Mouse (Mus musculus): Measurements from ENCODE around the gene Clip3. TPM values are rescaled to one million over a fixed set of nuclear protein-coding genes. Genes with fewer than 3 reads are reported as not detected.

Gene Clip3
- polyA plus RNA-seq, 1 experiment from 2014 or later: 52.5 TPM

Other genes with a start within 250 kb of the Clip3 start
- gene Zfp14, start 240.3 kb upstream of the Clip3 start, polyA plus RNA-seq (2014; fragmentation: Nextera tagmentation; extraction: Ambion mirVana): 4.6 and 5.8 TPM in 2 replicates
- 3.4 and 4.2 TPM in 2 replicates for gene Zfp82, start 218.8 kb upstream of the Clip3 start, polyA plus RNA-seq (2014; fragmentation: Nextera tagmentation; extraction: Ambion mirVana)
- gene Gm26920, start 201.3 kb upstream of the Clip3 start, polyA plus RNA-seq (2014; fragmentation: Nextera tagmentation; extraction: Ambion mirVana): 3.6 and 4.8 TPM in 2 replicates
- 17.5 and 18.4 TPM in 2 replicates for gene Zfp566, start 201.2 kb upstream of the Clip3 start, polyA plus RNA-seq (2014; fragmentation: Nextera tagmentation; extraction: Ambion mirVana)
- 152 and 161 TPM in 2 replicates for gene Zfp260, start 197.0 kb upstream of the Clip3 start, polyA plus RNA-seq (2014; fragmentation: Nextera tagmentation; extraction: Ambion mirVana)
- 5.9 and 6.2 TPM in 2 replicates for gene Zfp382, start 169.8 kb upstream of the Clip3 start, polyA plus RNA-seq (2014; fragmentation: Nextera tagmentation; extraction: Ambion mirVana)
- 19.8 and 23.0 TPM in 2 replicates for gene Zfp146, start 122.0 kb upstream of the Clip3 start, polyA plus RNA-seq (2014; fragmentation: Nextera tagmentation; extraction: Ambion mirVana)
- gene Cox7a1, start 107.6 kb upstream of the Clip3 start, polyA plus RNA-seq (2014; fragmentation: Nextera tagmentation; extraction: Ambion mirVana): 2.4 and 3.0 TPM in 2 replicates
- 56.8 and 56.9 TPM in 2 replicates for gene Capns1, start 92.9 kb upstream of the Clip3 start, polyA plus RNA-seq (2014; fragmentation: Nextera tagmentation; extraction: Ambion mirVana)
- 166 and 177 TPM in 2 replicates for gene Polr2i, start 59.8 kb upstream of the Clip3 start, polyA plus RNA-seq (2014; fragmentation: Nextera tagmentation; extraction: Ambion mirVana)
- 245 and 256 TPM in 2 replicates for gene Tbcb, start 59.5 kb upstream of the Clip3 start, polyA plus RNA-seq (2014; fragmentation: Nextera tagmentation; extraction: Ambion mirVana)
- not detected in 2 replicates for gene Ovol3, start 56.0 kb upstream of the Clip3 start, polyA plus RNA-seq (2014; fragmentation: Nextera tagmentation; extraction: Ambion mirVana)
- gene Thap8, start 11.6 kb upstream of the Clip3 start, polyA plus RNA-seq (2014; fragmentation: Nextera tagmentation; extraction: Ambion mirVana): 0.28 and 0.31 TPM in 2 replicates
- gene Wdr62, start 11.3 kb upstream of the Clip3 start, polyA plus RNA-seq (2014; fragmentation: Nextera tagmentation; extraction: Ambion mirVana): 5.2 and 9.3 TPM in 2 replicates
- 80.7 and 92.0 TPM in 2 replicates for gene Alkbh6, start 17.0 kb downstream of the Clip3 start, polyA plus RNA-seq (2014; fragmentation: Nextera tagmentation; extraction: Ambion mirVana)
- 34.5 and 44.5 TPM in 2 replicates for gene Syne4, start 23.1 kb downstream of the Clip3 start, polyA plus RNA-seq (2014; fragmentation: Nextera tagmentation; extraction: Ambion mirVana)
- 1.4 TPM in 1 of 2 replicates, not detected in the other for gene E130208F15Rik, start 30.0 kb downstream of the Clip3 start, polyA plus RNA-seq (2014; fragmentation: Nextera tagmentation; extraction: Ambion mirVana)
- gene Sdhaf1, start 32.2 kb downstream of the Clip3 start, polyA plus RNA-seq (2014; fragmentation: Nextera tagmentation; extraction: Ambion mirVana): 24.4 and 25.0 TPM in 2 replicates
- 4.5 and 5.1 TPM in 2 replicates for gene Lrfn3, start 71.0 kb downstream of the Clip3 start, polyA plus RNA-seq (2014; fragmentation: Nextera tagmentation; extraction: Ambion mirVana)
- 16.9 and 17.9 TPM in 2 replicates for gene Tyrobp, start 122.0 kb downstream of the Clip3 start, polyA plus RNA-seq (2014; fragmentation: Nextera tagmentation; extraction: Ambion mirVana)
- 0.72 TPM in 1 of 2 replicates, not detected in the other for gene Hcst, start 128.1 kb downstream of the Clip3 start, polyA plus RNA-seq (2014; fragmentation: Nextera tagmentation; extraction: Ambion mirVana)
- 1.6 TPM in 2 replicates for gene Nfkbid, start 130.0 kb downstream of the Clip3 start, polyA plus RNA-seq (2014; fragmentation: Nextera tagmentation; extraction: Ambion mirVana)
- 40.2 and 45.4 TPM in 2 replicates for gene Aplp1, start 153.8 kb downstream of the Clip3 start, polyA plus RNA-seq (2014; fragmentation: Nextera tagmentation; extraction: Ambion mirVana)
- 0.45 and 0.84 TPM in 2 replicates for gene Kirrel2, start 166.0 kb downstream of the Clip3 start, polyA plus RNA-seq (2014; fragmentation: Nextera tagmentation; extraction: Ambion mirVana)
- 0.36 TPM in 1 of 2 replicates, not detected in the other for gene Nphs1, start 166.6 kb downstream of the Clip3 start, polyA plus RNA-seq (2014; fragmentation: Nextera tagmentation; extraction: Ambion mirVana)
- gene Prodh2, start 201.9 kb downstream of the Clip3 start, polyA plus RNA-seq (2014; fragmentation: Nextera tagmentation; extraction: Ambion mirVana): not detected in 2 replicates
- gene Arhgap33, start 243.3 kb downstream of the Clip3 start, polyA plus RNA-seq (2014; fragmentation: Nextera tagmentation; extraction: Ambion mirVana): 11.5 and 14.7 TPM in 2 replicates

Measured in embryonic facial prominence, embryonic 11.5 days (tissue).